Mouse (Mus musculus) layer of hippocampus, adult 2 months (tissue): Measurements from ENCODE around the gene Flt3. TPM values are rescaled to one million over a fixed set of nuclear protein-coding genes. Genes with fewer than 3 reads are reported as not detected.
A peak's percentile ranks its signal among the peaks of the same experiment; 100 is the strongest.

ENCODE experiments used
- DNase-seq, 2 experiments: peaks; one replicate each; pipeline ENCODE4 v3.0.0; 2022; ENCODE audit warnings: low spot score in 2 of 2
- H3K27ac ChIP-seq: fragments of 200-600 bp; 2 replicates; pipeline ENCODE4 v1.8.1; 2022
- H3K4me3 ChIP-seq: fragments of 200-600 bp; 2 replicates; pipeline ENCODE4 v1.8.1; 2022; ENCODE audit warnings: mild to moderate bottlenecking
- CTCF ChIP-seq: fragments of 200-600 bp; conservative IDR thresholded peaks from 2 replicates; pipeline ENCODE4 v1.8.1; 2022; ENCODE audit warnings: antibody characterized with exemption, mild to moderate bottlenecking, moderate library complexity
- total RNA-seq, 2 experiments: library from RNA; stranded (reverse); gene quantifications; 2 replicates each; pipeline ENCODE4 v1.2.3; 2021

The Flt3 gene
- total RNA-seq, 2 experiments from 2014 or later: 9.8 to 11.0 TPM

DNA sequence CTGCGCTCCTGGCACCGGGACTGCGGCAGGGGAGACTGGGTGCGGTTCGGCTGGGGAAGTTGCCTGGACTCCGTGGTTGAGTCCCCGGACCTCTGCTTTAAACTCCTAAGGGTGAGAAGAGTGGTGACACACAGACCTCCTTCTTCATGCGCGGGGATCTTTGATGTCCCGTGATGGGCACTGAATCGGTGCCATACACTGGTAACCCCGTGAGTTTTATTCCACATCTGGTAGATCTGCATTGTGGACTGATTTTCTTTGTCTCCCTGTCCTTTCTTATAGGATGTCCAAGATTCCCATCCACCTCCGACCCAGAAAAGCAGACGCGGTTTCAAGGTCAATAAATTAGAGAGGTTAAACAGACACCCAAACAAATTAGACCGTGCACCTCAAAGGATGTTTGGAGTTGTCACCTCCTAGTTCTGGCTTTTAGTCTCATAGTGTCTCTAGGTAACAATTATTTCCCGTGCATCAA is 253 bp upstream of the Flt3 start:
- Histone ChIP-seq H3K4me3 (peak overlapping the region; percentile 61), H3K27ac (peak overlapping the region; percentile 90)
- no peak for TF ChIP-seq CTCF
- no peak for DNase-seq

DNA sequence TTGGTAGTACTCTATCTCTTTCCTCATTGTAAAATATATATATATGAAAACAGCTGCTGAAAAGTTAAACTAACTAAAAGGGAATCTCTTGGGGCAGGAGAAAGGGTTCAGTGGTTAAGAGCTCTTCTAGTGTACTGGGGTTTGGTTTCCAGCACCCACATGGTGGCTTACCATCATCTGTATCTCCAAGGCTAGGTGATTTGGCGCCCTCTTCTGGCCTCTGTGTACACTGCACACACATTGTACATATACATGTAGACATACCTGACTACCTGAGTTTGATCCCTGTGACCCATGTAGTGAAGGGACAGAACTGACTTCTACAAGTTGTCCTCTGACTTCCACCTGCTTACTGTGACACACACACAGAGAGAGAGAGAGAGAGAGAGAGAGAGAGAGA is 5.2 kb downstream of the Flt3 start:
- Histone ChIP-seq H3K4me3 (no peak overlapping the region), H3K27ac (no peak overlapping the region)
- DNase-seq: no peak
- peak; percentile 36; the same call in 1 of the 2 replicates for TF ChIP-seq CTCF

DNA sequence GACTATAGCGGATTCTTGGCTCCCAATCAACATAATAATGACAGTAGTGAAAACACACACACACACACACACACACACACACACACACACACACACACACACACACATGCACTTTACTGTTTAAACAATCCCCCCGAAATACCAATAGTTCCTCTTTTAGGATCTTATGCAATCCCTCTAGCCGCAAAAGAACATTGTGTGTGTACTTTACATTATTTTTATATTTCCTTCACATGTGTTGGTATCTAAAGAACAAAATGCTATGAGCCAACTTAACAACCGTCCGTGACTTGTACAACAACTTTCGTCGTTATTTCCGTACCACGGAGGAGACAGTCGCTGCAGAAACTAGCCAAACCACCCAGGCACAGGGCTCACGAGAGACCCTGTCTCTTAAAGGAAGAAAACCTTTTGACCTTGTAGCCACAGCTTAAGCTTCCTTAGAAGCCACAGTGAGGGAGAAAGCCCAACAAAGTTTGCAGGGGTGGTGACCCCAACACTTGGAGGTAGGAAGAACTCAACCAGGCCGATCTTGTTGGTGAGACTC is 7.5 kb downstream of the Flt3 start:
- no peak for TF ChIP-seq CTCF
- Histone ChIP-seq H3K4me3 (no peak overlapping the region), H3K27ac (no peak overlapping the region)
- no peak for DNase-seq

DNA sequence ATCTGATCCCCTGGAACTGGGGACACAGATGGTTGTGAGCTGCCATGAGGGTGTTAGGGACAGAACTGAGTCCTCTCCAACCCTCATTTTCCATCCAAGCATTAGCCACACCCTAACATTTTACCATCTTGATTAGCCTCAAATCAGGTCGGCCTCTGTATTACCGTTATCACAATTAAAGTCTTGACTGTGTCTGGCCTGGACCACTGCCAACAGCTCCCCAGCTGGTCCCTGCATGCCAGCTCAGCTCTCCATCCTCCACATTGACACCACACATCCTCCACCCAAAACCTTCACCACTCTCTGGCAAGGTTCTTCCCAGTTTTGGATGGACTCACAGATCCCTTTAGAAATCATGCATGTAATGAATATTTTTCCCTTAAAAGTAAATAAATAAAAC is 9.5 kb downstream of the Flt3 start:
- DNase-seq: no peak
- no peak overlapping the region for H3K4me3 ChIP-seq
- TF ChIP-seq CTCF: no peak
- H3K27ac ChIP-seq: no peak overlapping the region

DNA sequence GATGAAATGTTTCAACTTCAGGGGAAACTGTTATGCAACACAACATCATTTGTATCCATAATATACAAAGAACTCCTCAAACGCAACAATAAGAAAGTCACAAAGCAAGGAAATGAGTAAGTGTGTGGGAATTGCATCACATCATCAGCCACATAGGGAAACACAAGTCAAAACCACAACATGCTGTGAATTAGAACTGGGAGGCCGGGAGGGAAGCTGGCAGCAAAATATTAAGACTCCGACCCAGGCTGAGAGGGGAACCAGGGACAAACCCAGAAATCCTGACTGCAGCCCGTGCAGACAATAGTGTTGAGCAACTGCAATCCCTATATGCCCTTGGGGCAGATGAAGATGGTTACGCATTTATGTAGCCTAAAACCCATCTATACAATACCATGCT is 11.2 kb downstream of the Flt3 start:
- Histone ChIP-seq H3K27ac (no peak overlapping the region), H3K4me3 (no peak overlapping the region)
- TF ChIP-seq CTCF: no peak
- no peak for DNase-seq

DNA sequence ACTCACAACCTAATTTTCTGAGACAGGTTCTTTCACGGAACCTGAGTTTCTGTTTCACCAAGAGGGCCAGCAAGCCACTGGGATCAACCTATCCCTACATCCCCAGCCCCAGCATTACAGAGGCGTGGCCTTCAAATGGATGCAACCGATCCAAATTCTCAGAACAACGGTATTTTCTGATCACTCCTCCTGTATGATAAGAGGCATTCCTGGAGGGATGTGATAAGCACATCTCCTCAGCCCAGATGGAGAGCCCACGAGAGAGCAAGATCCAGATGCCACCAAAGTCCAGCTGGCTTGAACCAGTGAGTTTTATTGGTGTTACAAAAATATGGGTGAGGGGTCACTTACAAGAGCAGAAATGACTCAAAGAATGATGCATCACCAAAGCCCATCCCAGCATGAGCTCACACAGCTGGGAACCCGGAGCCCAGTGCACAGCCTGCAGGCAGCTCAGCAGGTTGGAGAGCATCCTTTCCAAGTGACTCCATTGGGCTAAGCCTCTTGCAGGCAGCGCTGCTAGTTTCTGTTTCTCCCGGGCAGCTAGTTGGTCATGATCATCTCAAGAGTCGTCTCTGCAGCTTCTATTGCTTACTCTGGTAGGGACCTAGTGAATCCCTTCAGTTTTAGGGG is 11.8 kb downstream of the Flt3 start:
- no peak for TF ChIP-seq CTCF
- no peak overlapping the region for H3K27ac ChIP-seq
- no peak overlapping the region for H3K4me3 ChIP-seq
- DNase-seq: no peak

DNA sequence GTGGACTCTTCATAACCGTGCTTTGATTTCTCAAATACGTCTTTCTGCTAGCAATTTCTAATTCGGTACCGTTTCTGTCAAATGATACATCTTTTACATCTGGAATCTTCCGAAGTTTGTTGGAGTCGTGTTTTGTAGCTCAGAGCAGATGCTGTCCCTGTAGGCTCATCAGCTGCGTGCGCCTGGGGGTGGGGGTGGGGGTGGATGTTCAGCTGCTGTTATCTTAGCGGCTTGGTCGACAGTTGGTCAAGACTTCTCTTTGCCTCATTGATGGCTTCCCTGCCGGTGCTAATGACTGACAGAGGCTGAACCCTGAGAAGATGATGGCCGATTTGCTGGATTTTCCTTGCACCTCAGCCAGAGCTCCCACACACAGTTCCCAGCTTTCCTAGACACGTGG is 13.4 kb downstream of the Flt3 start:
- no peak overlapping the region for H3K4me3 ChIP-seq
- DNase-seq: no peak
- no peak for TF ChIP-seq CTCF

DNA sequence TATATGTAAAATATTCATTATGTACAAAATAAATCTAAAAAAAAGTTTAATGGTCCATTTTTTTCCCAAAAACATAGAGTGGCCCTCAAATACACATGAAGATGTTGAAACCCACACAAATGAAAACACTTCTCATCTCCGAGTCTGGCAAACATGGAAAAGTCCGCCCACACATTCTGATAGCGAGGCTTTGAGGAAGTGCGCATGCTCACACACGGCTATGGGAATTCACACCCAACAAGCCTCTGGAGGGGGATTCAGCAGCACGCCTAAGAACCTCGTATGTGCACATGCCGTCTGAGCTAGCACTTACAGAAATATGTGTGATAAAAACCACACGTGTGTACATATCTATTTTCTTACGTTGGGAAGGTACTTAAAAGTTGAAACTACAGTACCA is 18.9 kb downstream of the Flt3 start:
- TF ChIP-seq CTCF: no peak
- no peak overlapping the region for H3K4me3 ChIP-seq
- peak; percentile 61 to 69 for DNase-seq
- 0 out of 2 replicates have a peak overlapping the region, but pooled peaks have one; percentile 32 for H3K27ac ChIP-seq

More for the DNA sequence above, 13.4 kb downstream of the Flt3 start:
- no peak overlapping the region for H3K27ac ChIP-seq

DNA sequence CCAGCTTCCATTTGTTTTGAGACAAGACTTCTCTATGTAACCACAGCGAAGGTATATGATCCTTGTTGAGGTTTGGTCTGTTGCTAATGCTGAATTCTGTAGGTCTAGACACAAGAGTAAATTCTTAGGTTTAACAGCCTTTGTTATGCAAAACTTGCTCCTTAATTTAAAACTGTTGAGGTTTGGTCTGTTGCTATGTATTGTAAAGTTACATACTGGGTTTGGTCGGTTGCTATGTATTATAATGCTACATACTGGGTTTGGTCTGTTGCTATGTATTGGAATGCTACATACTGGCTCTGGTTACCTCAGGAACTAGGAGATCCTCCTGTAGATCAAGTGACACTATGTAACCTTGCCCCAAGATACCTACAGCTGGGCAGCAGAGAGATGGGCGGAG is 20.8 kb downstream of the Flt3 start:
- no peak for TF ChIP-seq CTCF
- DNase-seq: no peak
- no peak overlapping the region for H3K27ac ChIP-seq
- H3K4me3 ChIP-seq: no peak overlapping the region

DNA sequence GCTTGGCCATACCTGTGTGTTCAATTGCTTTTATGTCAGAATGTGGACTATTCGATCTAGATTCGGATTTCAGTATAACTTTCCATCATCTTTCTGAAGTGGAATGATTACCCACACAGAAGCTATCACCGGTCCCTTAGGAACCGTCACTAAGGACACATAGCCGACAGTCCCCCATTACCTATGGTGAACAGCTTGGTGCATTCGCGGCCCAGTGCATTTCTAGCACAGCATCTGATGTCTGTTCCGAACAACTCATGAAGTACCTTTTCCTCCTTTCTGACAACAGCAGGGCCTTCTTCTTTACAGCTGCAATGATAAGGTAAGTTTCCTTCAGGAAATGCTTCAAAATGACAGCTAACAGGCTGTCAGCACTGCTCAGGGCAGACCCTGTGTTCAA is 30.0 kb downstream of the Flt3 start:
- TF ChIP-seq CTCF: no peak
- no peak for DNase-seq
- H3K4me3 ChIP-seq: no peak overlapping the region
- H3K27ac ChIP-seq: peak overlapping the region; percentile 79

DNA sequence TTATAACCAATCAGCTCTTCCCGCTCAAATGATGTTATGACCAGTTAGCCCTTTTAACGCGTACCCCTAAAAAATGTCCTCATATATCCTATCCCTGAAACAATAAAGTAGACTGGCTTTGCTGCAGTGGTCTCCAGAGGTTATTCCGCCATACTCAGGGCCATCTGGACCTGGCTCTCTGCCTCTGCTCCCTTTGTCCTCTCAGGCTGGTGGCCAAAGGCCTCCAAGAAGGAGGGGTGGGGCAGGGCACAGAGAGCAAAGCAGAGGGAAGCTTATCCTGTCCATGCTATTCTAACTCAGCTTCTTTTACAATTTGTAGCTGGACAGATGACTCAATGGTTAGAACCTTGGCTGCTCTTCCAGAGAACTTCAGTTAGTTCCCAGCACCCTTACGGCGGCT is 32.1 kb downstream of the Flt3 start:
- no peak for DNase-seq
- no peak overlapping the region for H3K4me3 ChIP-seq

DNA sequence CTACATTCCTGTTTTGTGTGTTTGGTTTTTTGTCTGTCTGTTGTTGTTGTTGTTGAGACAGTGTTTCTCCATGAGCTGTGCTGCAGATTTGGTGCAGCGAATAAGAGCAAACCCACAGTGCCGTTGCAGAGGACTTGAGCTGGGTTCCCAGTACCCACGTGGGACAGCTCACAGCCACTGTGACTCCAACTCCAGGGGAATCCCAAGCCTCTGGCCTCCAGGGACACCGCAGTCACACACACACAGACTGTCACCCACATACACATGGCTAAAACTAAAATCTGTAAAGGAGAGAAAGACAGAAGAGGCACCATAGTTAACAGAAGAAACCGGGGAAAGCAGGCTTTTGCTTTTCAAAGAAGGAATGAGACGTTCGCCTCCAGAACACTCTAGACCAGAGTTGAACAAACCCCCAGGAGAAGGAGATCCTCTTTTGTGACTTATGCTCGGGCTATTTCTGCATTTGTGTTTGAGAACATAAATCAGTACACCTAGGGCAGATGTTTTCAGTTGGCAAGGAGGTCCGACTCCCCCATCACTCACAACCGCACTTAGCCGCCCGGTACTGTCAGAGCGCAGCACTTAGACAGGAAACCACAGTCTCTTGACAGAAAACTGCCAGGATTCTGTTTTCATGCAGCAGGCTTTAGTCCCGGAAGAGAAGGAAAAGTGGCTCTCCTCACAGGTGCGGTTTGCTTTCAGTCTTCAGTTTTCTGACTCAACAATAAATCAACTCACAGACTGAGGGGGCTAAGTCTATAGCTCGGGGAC is 34.1 kb downstream of the Flt3 start:
- no peak for DNase-seq
- H3K4me3 ChIP-seq: no peak overlapping the region
- TF ChIP-seq CTCF: no peak
- H3K27ac ChIP-seq: no peak overlapping the region

More for the DNA sequence above, 32.1 kb downstream of the Flt3 start:
- H3K27ac ChIP-seq: no peak overlapping the region
- TF ChIP-seq CTCF: no peak

DNA sequence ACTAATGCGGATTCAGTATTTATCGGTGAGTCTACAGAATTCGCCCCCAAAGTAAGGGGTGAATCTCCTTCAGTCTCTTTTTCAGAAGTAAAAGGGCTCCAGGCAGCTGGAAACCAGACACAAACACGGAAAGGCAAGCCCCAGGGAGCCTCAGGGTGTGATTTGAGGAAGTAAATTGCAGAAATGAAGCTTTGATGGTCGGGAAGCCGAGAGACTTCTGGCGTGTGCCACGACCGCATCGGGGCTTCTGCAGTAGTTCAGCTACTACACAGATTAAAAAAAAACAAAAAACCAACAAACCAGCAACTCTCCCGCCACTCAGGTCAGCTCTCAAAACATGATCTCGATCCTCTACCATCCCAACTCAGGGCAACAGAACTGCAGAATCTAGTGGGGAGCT is 37.2 kb downstream of the Flt3 start:
- no peak for TF ChIP-seq CTCF
- DNase-seq: no peak
- H3K27ac ChIP-seq: no peak overlapping the region
- no peak overlapping the region for H3K4me3 ChIP-seq
